Mouse (Mus musculus) induced T-regulatory cell, adult 2 months (primary cell): Measurements from ENCODE around the gene Gnat1.

Experiments
- DNase-seq: peaks from one replicate; pipeline ENCODE4 v3.0.0-alpha.2; 2012; ENCODE audit warnings: low read depth

The Gnat1 gene

DNA sequence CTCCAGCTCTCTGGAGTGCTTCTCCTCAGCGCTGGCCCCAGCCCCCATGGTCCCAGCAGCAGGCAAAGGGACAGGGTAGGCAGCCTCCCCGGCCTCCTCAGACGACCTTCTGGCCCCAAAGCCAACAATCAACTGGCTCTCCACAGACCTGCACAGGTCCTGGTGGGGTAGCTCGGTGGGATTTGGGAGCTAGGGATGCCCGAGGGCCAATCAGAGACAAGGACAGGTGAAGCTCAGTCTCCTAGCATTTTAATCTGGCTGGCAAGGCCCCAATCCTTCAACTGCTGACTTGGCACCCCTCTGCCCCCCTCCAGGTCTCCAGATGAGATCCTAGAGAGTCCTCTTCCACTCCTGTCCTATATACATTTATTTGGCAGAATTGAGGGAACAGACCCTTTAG is at the start of gene Gnat1:
TSS of gene Gnat1 (minus strand) at position 212 of the 400 bp plus-strand sequence.
- no peak for DNase-seq

DNA sequence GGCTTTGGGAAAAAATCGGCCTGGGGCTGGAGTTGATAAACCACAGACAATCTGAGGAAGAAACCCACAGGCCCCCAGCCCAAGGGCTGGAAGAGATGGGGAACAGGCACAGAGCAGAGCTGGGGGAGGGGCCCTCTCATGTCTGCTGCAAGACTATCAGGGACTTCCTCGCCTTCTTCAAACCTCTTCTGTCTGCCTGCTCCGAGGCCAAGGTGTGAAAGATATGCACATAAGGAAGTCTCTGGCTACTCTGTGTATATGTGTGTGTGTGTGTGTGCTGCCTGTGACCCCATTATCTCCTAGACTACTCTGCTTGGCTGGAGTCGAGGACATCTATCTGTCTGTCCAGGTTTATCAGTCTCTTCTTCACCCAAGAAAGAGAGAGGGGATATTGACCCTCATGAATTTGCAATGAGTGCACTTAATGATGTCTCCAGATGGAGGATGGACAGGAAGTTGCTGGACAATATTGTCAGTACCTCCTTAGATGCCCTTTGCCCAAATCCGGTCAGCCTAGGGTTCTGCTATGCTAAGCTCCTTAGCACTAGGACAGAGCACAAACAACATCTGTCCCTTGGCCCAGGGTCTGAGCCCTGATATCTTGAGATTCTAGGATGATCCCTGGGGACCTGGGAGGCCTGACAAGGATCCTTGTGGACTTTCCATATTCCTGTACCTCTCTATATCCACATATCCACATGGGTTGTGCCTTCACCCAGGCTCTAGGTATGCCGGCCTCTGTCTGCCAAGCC is 49.6 kb upstream of the Gnat1 start:
- DNase-seq, result no peak

DNA sequence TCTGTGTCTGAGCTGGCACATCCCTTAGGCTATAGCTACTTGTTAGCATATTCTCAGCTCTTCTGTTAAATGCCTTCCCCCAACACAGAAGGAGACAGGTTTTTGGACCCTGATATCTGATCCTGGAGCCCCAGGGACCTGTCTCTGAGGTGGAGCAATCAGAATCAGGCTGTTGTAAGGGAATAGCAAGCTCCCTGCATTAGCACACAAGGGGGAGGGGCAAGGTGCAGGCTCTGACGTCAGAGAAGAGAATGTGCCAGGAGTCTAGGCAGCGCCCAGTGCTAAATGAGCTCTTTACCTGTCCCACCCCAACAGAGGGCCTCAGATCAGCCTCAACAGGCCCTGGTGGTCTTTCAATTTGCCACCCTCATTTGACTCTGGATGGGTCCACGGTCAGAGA is 47.5 kb upstream of the Gnat1 start:
- DNase-seq, result no peak

DNA sequence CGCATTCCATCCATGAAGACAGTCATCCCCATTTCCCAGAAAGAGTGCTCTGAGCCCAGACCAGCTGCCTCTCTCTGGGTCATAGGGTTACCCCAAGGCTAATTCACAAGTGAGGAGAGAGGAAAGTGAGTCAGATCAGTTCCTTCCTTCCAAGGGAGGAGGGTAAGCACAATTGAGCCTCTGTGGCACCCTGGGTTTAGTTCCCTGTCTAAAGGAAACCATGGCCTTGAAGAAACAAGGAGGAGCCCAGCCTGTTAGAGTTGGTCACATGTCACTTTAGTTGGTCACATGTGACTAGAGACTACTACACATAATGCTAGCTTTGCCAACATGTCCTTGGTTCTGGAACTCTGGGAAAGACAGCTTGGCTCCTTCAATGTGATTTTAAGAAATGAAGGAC is 45.3 kb upstream of the Gnat1 start:
- DNase-seq, result no peak

DNA sequence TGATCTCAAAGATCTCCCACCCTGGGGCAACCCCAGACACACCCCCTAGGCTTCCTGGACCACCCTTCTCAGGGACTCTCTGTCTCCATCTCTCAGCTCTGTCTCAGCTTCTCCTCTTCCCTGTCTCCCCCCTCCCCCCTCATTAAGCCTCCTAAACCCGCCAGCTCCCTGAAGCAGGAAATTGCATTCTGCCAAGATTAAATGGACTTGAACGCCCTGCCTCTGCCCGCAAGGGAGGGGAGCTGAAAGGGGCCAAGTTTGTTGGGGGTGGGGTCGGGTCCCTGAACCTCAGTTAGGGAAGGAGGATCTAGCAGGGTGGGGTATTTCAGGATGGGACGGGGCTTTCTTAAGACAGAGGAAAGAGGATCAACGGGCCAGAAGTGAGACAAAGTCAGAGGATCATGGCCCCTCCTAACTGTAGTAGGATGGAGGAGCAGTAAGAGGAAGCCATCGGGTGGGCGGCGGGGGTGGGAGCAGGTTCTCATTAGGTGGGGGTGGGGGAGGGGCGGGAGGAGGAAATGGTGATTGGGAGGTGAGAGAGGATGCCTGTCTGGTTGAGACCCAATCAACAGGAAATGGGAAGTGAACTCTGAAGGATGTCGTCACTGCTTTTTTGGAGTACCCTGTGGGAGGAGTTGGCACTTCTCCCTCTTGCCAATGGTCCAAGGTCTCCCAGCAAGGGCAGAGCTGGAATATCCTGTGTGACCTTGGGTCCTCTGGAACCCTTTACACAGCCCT is 44.5 kb upstream of the Gnat1 start:
- DNase-seq, result peak; percentile 32

DNA sequence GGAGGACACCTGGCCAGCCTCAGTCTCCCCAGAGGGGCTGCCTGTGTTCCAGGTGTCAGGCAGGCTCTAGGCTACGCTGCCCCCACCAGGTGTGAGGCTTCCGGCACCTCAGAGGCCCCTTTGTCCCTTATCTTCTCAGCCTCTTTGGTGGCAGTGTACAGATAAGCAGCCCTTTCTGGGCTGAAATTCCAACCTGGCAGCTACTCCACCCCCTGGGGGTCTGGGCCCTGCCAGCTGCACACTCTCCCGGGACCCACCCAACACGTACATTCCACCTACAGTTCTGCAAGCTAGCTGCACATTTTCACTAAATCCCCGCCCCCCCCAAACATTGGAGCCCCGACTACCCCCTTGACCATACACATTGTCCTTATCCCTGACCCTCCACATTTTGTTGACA is 43.8 kb upstream of the Gnat1 start:
- no peak for DNase-seq

DNA sequence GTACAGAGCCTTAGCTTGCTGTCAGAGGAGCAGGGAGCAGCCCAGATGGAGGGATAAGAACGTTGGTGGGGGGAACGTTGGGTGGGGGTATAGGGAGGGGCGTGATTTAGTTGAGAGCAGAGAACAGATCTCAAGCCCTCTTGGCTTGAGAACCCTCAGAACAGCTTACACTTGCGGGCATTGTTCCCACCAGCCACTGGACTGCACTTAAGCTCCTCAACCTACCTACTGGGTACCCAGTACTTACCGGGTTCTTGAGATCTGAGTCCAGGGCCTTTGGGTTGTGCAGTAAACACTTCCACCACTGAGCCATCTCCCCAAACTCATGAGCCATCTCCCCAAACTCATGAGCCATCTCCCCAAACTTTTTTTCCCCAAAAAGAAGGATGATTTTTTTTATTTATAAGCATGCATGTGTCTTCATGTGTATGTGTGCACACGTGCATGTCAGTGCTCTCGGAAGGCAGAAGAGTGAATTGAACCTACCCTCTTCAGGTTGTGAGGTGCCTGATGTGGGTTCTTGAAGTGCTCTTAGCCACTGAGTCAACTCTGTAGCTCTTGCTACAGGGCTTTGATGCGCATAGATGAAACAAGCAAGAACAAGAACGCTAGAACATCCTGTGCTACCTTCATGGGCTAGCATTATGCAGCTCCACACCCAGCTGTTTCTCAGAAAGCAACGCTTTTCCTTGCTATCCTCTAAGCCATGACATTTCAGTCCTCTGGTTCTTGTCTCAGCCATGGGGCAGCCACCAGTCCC is 39.4 kb upstream of the Gnat1 start:
- peak; percentile 42 for DNase-seq

DNA sequence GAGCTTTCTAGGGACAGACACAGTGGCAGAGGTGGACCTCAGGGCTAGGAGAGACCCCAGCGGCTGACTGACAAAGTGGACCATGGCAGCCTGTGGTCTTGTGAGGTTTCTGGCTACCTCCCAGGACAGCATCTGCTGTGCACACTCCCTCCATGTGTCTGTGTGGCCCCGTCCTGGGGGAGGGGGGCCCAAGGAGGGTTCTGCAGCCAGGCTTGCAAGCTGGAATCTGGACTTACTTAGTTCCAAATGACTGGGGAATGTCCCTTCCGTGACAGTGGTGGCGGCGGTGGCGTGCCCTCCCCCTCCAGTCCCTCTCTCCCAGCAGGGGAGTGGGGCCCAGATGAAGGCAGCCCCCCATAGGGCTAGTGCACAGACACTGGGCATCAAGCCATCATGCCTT is 37.4 kb upstream of the Gnat1 start:
- DNase-seq, result no peak

DNA sequence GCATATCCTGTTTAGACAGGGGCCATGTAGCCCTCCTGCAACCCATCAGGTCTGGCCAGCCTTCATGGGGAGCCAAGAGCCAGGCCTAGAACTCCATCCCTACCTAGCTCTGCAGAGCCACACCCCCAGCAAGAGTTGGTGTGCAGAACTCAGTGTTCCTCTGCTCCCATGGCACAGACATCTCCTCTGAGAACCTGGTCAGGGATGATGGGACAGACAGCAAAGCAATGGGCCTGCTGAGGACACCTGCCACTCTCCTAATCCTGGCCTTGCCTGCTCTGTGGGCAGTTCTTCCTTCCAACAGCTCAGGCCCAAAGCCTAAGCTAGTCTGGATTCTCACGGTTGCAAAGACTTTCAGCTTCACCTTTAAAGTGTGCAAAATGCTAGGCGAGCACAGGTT is 36.1 kb upstream of the Gnat1 start:
- no peak for DNase-seq

DNA sequence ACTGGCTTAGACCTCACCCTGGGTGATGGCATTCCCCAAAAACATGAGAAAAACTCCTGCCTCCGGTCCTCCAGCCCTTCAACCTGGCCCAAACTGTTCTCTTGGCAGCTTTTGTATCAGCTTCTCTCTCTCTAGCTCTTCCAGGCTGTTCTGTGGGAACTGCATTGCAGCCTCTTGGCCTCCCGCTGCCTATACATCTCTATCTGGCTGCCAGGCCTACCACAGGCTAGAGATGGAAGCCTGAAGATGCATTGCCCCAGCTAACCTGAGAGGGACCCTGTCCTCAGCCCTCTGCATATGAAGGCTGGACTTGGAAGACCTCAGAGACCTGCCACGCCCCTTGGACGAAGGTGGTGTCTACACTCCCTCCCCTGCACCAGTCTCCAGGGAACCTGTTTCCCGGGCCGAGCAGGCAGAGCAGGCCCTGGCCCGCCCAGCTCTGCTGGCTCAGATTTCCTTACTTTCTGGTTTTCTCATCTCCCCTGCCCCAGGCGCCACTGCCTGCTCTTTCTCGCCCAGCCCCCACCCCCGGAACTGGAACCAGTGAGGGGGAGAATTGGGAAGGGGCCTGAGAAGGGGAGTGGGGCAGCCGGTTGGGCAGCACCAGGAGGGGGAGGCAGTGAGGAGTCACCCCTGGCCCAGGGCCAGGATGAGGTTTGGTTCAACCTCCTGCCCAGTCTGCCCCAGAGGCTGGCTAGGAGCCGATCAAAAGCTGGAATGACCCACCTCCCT is 34.9 kb upstream of the Gnat1 start:
- DNase-seq, result no peak

DNA sequence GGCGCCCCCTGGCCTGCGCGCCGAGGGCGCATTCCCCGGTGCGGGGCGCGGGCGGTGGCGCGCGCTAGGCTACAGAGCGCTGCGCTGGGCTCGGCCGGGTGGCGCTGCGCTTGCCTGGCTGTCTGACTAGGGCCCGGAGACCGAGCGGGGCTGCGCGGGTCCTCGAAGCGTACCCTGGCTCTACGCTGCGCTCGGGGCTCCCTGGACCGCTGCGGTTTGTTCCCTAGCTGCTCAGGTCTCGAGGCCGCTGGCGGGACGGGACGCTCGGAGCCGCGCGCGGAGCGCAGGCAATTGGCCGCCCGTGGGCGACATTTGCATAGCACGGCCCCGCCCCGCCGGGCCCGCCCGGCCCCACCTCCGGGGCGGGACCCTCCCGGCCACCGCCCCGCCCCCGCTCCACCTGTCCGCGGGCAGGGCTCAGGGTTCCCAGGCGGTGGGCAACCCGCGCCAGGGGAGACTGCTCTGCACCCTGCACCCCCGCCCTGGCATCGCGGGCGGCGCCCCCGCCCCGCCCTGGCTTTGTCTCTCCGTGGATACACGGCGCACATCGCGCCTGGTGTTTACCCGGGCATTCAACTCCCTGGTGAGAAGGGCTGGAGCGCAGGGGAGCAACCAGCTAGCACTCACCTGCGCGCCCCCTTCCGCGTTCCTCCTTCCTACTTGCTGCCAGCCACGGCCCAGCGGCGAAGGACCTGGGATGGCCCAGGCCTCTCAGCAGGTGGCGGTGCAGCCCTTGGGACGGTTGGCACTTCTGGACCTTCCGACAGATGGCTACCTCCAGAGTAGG is 30.4 kb upstream of the Gnat1 start, which contains the start of gene Sema3f:
TSS of gene Sema3f (minus strand) at position 779 of the 787 bp plus-strand sequence.
- peak; percentile 87 for DNase-seq

DNA sequence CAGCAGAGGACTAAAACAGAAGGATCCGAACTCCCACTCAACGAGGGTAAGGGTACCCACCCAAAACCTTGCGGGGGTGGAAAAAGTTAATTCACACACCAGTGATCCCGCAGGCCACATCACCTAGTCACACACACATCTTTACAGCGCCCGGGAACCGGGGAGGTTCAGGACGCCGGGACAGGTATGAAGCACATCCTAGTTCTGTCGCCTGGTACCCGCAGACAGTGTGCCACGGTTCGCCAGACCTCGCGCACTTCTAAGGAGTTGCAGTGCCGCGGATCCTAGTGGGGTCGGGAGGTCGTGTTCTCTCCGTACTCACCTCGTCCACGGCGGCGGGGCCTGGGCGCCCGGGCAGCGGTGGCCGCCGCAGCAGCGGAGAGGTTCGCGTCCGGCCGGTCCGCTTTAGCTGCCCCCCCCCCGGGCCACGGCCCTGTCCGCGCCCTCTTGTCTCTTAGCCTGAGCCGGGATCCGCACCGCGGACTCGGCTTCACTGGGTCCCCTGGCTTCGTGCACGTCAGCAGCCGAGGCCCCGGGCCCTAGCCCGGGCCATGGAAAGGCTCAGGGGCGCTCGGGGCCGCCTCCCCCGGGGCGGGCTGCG is 29.7 kb upstream of the Gnat1 start:
- DNase-seq, result peak; percentile 43

DNA sequence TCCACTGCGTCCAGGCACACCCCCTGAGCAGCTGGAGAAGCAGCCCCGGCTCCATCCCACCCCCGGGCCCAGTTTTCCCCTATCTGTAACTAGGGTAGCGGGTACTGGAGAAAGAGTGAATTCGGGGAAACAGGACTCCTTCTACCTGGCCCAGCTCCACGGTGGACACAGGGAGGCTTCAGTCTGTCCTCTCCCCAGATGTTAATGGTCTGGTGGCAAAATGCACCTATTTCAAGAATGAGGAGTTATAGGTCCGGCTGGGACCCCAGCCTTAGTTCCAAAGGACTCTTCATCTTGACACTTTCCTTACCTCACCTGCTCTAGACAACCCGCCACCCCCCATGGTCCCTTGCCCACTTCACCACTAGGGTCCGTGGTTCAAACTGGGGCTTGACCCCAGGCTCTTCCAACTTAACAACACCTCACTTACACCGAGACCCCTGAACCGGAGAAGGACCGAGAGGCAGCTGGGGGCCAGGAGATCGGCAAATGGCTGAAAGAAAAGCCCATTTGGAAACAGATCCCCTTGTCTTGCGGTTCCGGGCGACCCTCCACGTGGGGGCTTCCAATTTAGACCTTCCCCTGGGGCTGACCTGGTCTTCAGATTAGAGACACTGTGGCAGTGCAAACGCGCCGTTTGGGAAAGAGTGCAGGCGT is 29.1 kb upstream of the Gnat1 start:
- no peak for DNase-seq

DNA sequence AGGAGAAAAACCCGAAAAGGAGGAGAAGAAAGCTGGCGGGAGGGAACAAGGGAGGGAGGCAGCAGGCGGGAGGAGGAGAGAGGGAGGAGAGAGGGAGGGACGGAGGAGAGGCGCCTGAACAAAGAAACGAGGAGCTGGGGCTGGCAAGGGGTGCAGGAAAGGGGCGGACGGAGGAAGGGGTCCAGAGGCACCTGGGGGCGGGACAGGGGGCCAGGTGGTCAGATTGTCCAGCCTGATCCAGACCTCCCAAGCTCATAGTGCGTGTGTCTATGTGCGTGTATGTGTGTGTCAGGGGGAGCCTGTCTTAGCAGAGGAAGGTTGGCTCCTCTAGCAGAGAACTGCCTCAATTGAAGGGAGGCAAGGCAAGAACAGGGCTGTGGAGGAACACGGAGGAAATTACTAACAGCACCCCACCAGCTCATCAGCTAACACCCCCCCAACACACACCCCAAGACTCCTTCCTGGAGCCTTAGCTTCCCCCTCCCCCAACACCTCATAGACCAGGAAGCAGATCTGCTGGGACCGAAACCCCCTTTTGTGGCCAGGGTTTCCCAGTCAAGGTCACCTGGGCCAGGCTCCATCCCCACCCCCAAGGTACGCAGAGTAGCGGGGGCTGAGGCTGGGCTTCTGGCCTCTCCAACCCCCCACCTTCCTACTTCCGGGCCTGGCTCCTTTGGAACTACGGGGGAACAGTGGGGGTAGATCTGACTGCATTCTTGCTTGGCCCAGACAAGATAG is 28.4 kb upstream of the Gnat1 start:
- DNase-seq, result peak; percentile 57

DNA sequence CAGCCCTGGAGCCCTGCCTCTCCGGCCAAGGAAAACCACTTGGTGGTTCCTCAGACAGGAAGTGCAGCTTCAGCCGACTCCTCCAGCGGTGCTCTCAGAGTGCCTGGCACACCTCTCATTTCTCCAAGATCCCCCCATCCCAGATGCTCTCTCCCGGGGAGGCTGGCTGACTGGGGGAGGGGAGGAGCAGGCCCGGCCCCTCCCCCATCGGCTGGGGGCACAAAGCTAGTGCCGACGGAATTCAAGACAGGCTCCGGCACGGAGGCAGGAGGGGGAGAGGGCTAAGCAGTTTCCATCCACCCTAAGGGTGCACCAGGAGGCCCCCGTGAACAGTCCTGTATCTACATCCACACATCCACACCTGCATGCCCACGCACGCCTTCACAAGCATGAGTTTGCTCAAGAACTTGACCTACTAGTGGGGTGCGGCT is 27.3 kb upstream of the Gnat1 start:
- DNase-seq, result no peak

DNA sequence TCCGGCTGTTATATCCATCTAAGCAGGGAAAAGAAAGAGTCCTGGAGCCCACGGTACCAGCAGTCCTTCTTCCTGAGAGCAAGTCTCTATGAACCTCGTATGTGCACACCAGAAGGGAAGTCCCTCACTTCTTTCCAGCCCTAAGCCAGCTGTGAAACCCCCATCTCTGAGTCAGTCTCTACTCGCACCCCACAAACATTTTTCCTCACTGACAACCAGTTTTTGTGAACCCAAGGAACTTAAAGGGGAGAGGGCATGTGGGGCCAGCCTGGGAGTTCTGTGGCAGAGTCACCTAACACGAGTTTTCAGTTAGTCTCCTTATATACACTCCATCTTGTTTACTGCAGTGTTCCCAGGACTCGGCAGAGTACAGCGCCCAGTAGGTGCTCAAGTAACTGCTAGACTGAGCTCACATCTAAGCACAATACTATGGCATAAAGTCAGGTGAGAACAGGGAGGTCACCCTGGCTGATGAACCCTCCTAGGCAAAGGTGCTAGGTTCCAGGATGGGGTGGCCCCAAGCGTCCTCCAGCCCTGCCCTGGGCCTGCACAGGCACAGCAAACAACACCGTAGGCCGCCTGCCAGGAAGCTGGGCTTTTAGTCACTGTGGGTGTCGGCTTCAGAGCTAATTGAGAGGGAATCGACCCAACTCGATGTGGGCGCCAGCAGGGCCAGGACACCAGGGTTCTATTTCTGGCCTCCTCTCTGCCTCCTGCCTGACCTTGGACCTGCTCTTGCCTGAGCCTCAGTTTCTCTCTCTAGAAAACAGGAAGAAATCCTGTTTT is 24.0 kb upstream of the Gnat1 start:
- no peak for DNase-seq

DNA sequence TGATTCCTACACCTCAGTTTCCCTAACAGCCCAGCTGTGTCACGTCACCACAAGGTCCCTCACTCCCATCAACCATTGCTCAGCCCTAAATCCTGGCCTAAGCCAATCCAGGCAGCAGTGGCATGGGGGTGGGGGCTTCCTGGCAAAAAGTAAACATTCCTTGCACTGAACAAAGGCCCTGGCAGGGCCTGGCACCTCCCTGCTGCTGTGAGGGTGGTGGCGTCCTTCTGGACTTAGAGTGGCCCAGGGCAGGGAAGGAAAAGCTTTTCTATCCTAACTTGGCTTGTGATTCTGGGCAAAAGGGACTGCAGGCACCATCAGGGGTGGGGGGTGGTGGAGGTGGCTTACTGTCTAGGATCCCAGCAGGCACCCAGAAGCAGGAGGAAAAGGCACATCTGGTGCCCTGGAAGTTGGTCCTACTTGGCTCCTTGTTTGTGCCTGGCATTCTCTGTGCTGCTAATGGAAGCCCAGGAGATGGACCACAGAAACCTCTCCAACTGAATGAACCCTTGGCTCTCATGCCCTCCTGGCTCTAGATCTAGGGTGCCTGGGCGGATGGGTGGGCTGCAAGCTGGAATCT is 23.2 kb upstream of the Gnat1 start:
- no peak for DNase-seq

DNA sequence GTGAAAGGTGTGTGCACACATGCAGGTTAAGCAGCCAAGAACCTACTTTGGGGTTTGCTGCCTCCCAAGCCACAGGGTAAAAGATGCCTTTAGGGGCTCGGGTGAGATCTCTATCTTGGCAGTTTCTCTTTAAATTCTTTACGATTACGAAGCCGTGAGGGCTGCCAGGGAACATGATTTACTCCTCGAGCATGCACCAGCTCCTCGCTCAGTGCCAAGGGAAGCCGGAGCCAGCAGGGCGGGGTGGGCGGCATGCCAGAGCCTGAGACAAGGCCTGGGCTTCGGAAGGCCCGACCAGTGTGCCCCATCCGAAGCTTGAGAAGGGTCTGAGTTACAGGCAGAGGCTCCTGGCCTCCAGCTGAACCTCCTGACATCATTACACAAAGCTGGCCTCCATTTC is 22.1 kb upstream of the Gnat1 start:
- no peak for DNase-seq
